Mouse (Mus musculus) urinary bladder, postnatal 14 days (tissue): ENCODE data around the gene Enpp5.
A peak's percentile ranks its signal among the peaks of the same experiment; 100 is the strongest.

Experiments
- DNase-seq: peaks from one replicate; pipeline ENCODE4 v3.0.0; 2021; ENCODE audit warnings: low spot score

Gene Enpp5

DNA sequence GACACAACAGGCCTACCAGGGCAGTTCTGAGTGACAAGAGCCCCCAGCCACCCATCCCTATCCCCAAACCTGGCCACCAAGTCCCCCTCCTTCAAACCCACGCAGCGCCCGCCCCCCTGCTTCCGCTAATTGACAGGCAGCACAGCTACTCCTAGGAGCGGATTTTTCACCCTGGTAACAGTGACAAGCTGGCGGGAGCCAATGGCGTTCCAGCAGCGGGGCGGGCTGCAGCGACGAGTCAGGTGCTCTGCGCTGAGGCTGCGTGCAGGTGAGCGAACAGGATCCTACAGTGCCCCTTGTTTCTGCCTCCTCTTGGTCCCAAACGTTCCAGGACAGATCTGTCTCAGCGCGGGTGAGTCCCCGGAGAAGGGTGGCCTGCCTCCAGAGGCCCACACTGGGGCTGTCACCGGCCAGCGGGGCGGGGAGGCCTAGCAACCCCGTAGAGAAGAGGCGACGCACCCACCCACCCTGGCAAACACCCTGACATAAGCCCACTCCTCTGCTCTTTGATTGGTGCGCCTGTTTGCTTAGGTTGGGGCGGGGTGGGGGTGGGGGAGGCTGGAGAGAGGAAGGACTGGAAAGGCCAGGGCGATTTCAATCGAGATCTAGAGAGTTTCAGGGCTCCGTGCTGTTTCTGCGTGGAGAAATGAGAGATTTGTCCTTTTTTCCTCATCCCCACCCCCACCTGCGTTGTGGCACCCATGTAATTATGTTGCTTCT, at the start of gene Enpp5:
TSS of gene Enpp5 (plus strand) at position 183 of the 720 bp plus-strand sequence.
- DNase-seq = peak; percentile 88

DNA sequence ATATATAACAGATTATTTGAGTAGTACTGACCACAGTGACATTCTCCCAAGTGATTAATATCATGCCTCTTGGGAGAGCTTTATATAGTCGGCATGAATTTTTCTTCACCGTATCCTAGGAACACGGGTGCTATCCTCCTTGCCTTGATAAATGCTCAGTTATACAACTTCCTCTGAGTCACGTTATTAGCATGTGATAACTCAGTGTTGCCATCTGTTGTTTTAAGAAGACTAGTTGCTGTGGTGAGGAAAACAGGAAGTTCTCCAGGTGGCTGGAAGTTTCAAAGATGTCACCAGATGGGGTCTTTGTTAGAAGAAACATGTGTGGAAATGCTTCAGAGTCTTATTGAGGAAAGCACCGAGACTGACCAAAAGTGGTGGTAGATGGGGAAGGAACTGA, 49.0 kb upstream of the Enpp5 start:
- no peak for DNase-seq

DNA sequence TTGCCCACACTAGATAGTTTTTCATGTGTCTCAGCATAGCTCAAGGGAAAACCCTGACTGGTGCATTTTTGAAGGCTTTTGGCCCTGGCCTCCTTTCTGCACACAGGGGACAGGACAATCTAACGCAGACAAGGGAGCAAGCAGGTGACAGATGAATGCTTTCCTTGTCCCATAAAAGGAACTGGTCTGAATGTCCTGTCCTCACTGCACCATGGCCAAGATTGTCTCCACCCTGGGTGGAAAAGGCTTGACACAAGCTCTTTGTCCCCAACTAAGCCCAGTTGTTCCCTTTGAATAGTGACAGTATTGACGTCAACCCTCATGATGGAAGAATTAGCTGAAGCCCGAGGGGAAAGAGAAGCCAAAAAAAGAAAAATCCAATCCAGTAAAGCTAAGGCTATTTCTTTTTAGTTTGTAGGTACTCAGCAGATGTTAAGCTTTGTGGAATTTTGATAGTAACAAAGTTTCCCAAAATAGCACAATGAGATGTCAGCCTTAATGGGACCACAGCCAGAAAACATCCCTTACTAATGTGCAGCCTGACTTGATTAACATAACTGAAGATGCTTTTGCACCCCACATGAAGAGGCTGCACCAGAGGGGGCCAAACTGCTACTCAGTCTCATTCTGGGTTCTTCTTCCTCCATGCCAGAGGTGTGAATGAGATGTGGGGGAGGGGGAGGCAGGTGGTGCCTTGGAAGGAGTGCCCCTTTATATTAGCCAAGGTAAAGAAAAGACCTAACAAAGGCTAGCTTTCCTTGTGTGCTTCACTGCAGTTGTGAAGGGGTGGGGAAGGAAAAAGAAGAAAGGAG, 47.6 kb upstream of the Enpp5 start:
- no peak for DNase-seq

DNA sequence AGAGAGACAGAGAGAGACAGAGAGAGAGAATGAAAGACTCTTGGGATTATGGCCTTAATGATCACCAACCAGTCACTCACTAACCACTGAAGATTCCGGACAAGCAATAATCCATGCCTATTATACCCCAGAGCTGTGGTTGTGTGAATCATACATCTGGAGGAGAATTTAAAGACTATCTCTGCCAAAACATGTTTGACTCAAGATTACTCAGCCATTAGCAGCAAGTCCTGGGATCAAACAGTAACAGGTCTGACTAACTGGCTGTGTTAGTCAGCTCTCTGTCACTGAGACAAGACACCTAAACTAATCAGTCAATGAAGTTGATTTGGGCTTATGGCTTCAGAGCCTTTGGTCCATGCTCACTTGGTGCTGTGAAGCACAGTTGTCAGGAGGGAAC, 43.6 kb upstream of the Enpp5 start:
- DNase-seq = no peak

DNA sequence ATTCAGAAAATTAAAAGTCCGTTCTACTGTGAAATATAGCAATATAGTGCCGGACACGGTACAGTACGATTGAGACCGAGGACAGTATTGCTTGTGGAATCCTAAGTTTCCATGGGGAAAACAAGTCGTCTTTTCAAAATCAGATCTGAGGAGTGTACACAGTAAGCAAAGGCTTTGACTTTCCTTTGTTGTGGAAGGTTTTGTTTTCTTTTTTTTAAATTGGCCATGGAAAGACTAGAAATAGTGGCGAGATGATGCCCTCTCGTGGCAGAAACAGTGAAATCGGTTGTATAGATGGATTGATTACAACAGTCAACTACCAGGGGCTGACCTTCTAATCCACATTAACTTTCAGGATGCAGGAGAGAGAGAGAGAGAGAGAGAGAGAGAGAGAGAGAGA, 40.0 kb upstream of the Enpp5 start:
- DNase-seq = peak; percentile 22

GRCm38 (mm10) chr17:44040449-44040848, 38.2 kb upstream of the Enpp5 start:
- DNase-seq = no peak

GRCm38 (mm10) chr17:44042301-44042700, 36.3 kb upstream of the Enpp5 start:
- no peak for DNase-seq

- DNase-seq = no peak
These were observed 35.8 kb upstream of the Enpp5 start for GRCm38 (mm10) chr17:44042861-44043260.

- no peak for DNase-seq
These were observed 25.2 kb upstream of the Enpp5 start for GRCm38 (mm10) chr17:44053427-44053826.

DNA sequence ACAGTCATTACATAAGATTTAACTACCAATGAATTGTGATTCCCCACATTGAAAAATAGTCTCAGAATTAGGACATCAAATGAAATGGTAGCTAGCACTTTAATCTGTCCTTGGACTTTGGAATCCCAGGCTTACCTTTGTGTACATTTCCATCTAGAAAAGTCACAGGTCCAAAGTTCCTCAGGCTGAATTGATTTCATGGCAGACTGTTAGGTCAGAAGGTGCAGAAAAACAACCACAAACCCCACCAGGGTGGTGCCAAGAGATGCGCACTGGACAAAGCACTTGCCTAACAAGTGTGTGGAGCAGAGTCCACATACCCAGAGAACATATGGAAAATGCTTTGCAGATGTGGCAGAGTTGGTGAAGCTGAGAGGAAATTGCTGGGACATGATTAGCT, 21.5 kb upstream of the Enpp5 start:
- DNase-seq = no peak

- DNase-seq = no peak
These were observed 20.5 kb upstream of the Enpp5 start for GRCm38 (mm10) chr17:44058145-44058544.

DNA sequence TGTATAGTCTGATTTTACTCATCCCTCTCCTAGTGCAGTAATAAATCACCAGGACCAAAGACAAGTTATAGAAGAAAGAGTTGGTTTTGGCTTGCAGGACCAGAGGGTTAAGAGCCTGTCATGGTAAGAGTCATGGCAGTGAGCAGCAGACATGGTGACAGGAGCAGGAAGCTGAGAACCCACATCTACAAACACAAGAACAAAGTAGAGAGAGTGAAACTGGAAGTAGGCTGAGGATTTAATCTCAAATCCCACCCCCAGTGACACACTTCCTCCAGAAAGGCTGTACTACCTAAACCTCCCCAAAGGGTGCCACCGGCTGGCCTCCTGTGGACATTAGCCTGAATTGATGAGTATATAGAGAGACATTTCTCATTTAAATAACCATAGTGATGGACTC, 17.8 kb upstream of the Enpp5 start:
- no peak for DNase-seq

GRCm38 (mm10) chr17:44061289-44061890, 17.2 kb upstream of the Enpp5 start:
- peak; percentile 46 for DNase-seq

DNA sequence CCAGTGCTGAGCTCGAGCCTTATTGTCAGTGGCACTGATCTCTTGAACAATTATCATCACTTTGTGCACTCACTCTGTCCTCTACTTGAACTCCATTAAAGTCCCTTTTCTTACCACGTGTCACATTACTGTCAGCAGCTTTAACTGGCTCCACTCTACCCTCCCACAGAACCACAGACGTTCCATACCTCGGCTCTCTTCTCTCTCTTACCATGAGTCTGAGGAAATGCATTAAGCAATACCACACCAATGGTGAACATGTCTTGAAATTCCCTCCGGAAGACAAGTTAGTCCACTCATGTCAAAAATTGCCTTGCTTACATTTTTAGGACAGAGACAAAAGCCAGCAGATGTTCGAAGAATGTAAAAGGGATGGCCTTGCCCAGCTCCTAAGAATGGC, 9.7 kb upstream of the Enpp5 start:
- no peak for DNase-seq

DNA sequence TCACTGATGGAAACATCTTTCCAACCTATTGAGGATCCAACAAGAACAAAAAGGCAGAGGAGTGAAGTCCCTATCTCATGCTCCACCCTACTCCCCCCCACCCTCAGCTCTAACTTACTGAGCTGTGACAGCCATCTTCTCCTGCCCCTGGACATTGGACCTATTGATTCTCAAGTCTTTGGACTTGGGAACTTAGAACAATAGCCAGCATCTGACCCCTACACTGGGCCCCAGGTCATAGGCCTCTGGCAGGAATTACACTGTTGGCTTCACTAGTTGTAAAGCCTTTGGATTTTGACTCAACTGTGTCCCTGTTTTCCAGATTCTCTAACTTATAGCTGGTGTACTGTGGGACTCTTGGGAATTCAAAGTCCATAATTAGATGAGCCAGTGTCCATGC, 6.9 kb upstream of the Enpp5 start:
- DNase-seq = no peak

GRCm38 (mm10) chr17:44075601-44076000, 3.0 kb upstream of the Enpp5 start:
- no peak for DNase-seq

DNA sequence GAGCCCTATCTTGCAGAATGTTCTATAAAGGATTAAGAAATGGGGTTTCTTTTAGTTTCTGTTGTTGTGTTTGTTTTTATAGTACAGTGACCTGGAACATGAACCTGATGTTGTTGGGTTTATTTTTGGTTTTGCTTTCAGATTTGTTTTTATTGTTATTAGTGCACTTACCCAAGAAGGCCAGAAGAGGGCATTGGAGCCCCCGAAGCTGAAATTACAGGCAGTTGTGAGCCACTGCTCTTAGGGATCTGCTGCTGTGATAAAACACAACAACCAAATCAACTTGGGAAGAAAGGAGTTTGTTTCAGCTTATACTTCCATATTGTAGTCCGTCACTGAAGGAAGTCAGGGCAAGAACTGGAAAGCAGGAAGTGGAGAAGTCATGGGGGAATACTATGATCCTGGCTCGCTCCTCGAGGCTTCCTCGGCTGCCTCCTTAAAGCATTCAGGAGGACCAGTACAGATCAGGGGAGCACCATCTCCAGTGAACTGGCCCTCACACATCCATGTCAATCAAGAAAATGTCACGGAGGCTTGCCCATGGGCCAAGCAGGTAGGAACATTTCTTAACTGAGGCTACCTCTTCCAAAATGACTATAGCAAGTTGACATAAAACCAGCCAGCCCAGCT, 2.4 kb upstream of the Enpp5 start:
- no peak for DNase-seq

DNA sequence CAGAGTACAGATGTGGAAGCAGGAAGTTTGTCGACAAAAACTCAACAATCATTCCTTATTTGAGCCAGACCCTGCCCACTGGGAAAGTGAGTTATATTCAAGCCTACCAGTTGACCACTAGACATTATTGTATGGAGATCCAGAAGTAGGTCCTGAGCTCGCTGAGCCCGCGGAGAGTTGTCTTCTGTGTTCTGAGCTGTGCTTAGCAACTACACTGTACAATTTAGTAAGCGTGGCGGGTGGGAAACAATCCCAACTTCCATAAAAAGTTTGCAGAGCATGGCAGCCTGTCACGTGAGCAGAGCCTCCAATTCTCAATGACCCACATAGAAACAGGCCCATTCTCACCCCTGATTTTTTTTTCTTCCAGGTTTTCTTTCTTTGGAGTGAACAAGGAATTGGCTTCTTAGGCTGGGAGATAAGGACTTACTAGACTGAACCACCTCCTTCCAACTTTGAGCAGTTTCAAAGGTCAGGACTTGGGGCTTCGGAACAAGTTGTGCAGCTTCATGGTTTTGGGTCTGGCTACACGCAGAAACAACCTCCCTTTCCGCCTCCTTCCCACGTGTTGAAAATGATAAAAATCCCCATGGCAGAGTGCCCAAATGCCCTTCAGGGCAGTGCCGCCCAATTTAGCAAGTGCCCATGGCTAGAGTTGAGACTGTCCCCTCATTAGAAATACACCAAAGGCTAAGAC, 1.3 kb upstream of the Enpp5 start:
- peak; percentile 51 for DNase-seq

- no peak for DNase-seq
These were observed 811 bp upstream of the Enpp5 start for GRCm38 (mm10) chr17:44077843-44078160.

GRCm38 (mm10) chr17:44083156-44083555, 4.5 kb downstream of the Enpp5 start:
- no peak for DNase-seq

DNA sequence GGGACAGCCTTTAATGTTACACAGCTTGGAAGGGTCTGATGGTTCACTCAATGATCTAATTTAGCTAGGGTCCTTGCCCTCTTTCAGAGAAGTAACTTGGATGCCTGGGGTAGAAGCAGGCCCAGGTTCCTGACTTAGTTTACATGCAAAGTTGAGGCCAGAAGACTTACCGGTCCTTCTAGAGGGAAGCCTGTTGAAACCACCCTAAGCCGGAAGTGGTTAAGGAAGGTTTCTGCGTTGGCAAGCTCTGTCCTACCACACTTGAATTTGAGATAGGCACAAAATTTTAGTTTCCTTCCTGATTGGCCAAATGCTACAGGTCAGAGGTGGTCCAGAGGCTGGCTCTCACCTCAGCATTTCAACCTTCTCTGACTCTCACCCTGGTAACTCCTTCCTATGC, 9.6 kb downstream of the Enpp5 start:
- no peak for DNase-seq

DNA sequence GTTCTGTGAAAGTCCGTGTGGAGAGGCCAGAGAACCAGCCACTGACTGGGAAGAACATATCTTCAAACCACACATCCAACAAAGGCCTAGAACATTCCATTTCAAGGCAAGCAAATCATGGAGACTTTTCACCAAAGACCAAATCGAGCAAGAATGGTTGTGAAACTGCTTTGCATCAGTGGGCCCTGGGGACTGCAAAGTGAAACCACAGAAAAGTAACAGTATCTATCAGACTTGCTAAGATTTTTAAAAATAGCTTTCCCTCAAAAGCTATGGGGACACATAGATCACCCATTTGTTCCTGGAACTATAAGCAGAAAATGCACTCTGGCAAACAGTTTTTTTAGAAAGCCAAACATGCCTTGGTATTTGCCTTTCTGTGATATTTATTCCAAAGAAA, 12.3 kb downstream of the Enpp5 start:
- no peak for DNase-seq
